Mouse (Mus musculus) layer of hippocampus, postnatal 14 days (tissue): ENCODE results near the gene Tnrc6c. TPM values are rescaled to one million over a fixed set of nuclear protein-coding genes. Genes with fewer than 3 reads are reported as not detected.
A peak's percentile ranks its signal among the peaks of the same experiment; 100 is the strongest.

Experiments used
- DNase-seq, 2 experiments: peaks; one replicate each; pipeline ENCODE4 v3.0.0; 2021 to 2022; ENCODE audit warnings: low spot score in 2 of 2, mixed read lengths in 1 of 2
- long read RNA-seq, 2 experiments: library from polyadenylated mRNA; stranded (forward); transcript quantifications; one replicate each; pipeline ENCODE4 v2.0.0; 2021
- total RNA-seq, 2 experiments: library from RNA; stranded (reverse); gene quantifications; 2 replicates each; pipeline ENCODE4 v1.2.3; 2021

The Tnrc6c gene
- 10 to 100 TPM; 61.8 to 67.9 TPM for total RNA-seq
- long read RNA-seq, experiment 1, full-length matches to known transcripts, result 1 of 11 reads
- long read RNA-seq, experiment 1, partial matches to known transcripts, result 4 of 11 reads
- long read RNA-seq, experiment 1, other reads (novel, unspliced or antisense), result 6 of 11 reads
- long read RNA-seq, experiment 2, full-length matches to known transcripts, result 1 of 26 reads
- long read RNA-seq, experiment 2, partial matches to known transcripts, result 22 of 26 reads
- long read RNA-seq, experiment 2, other reads (novel, unspliced or antisense), result 3 of 26 reads

GRCm38 (mm10) chr11:117653491-117654351 lies at the start of gene Tnrc6c:
Gene Tnrc6c, plus strand, starts transcription at chr11:117654289.
- DNase-seq, result peak in 1 of 2 experiments; percentile 82

- DNase-seq, result no peak
Measured at GRCm38 (mm10) chr11:117606137-117606536, 48.0 kb upstream of the Tnrc6c start.

- DNase-seq, result no peak
Measured at GRCm38 (mm10) chr11:117606605-117607203, 47.4 kb upstream of the Tnrc6c start.

- DNase-seq, result no peak
Measured at GRCm38 (mm10) chr11:117608141-117608789, 45.8 kb upstream of the Tnrc6c start.

GRCm38 (mm10) chr11:117608976-117609375 lies 45.1 kb upstream of the Tnrc6c start:
- no peak for DNase-seq

- no peak for DNase-seq
Measured at GRCm38 (mm10) chr11:117610589-117610988, 43.5 kb upstream of the Tnrc6c start.

- no peak for DNase-seq
Measured at GRCm38 (mm10) chr11:117611068-117611467, 43.0 kb upstream of the Tnrc6c start.

GRCm38 (mm10) chr11:117611860-117612259 lies 42.2 kb upstream of the Tnrc6c start:
- no peak for DNase-seq

GRCm38 (mm10) chr11:117612885-117613284 lies 41.2 kb upstream of the Tnrc6c start:
- DNase-seq, result no peak

GRCm38 (mm10) chr11:117617368-117617908 lies 36.7 kb upstream of the Tnrc6c start:
- DNase-seq, result no peak

GRCm38 (mm10) chr11:117618214-117618613 lies 35.9 kb upstream of the Tnrc6c start:
- no peak for DNase-seq

- no peak for DNase-seq
Measured at GRCm38 (mm10) chr11:117618774-117619173, 35.3 kb upstream of the Tnrc6c start.

- no peak for DNase-seq
Measured at GRCm38 (mm10) chr11:117619581-117619980, 34.5 kb upstream of the Tnrc6c start.

- DNase-seq, result peak in 1 of 2 experiments; percentile 67
Measured at GRCm38 (mm10) chr11:117625196-117625595, 28.9 kb upstream of the Tnrc6c start.

GRCm38 (mm10) chr11:117626557-117626956 lies 27.5 kb upstream of the Tnrc6c start:
- no peak for DNase-seq

- no peak for DNase-seq
Measured at GRCm38 (mm10) chr11:117627060-117627562, 27.0 kb upstream of the Tnrc6c start.

GRCm38 (mm10) chr11:117627746-117628311 lies 26.3 kb upstream of the Tnrc6c start:
- DNase-seq, result no peak

GRCm38 (mm10) chr11:117628312-117628779 lies 25.7 kb upstream of the Tnrc6c start:
- DNase-seq, result peak; percentile 71 to 72

- DNase-seq, result no peak
Measured at GRCm38 (mm10) chr11:117629865-117630264, 24.2 kb upstream of the Tnrc6c start.

GRCm38 (mm10) chr11:117630868-117631565 lies 23.1 kb upstream of the Tnrc6c start:
- no peak for DNase-seq
